Mouse (Mus musculus): ENCODE data around the gene Tmem247. TPM values are rescaled to one million over a fixed set of nuclear protein-coding genes. Genes with fewer than 3 reads are reported as not detected.

Gene Tmem247
- polyA plus RNA-seq, 1 experiment from 2014 or later = not detected

GRCm38 (mm10) chr17:86897486-86898165 lies 19.5 kb upstream of the Tmem247 start:
- 92% methylated on average over 6 of the region's 6 CpGs for WGBS
- ATAC-seq (replicated peaks; ENCODE audit: insufficient number of reproducible peaks, low FRiP score, low TSS enrichment, low read depth) (no peak), DNase-seq (ENCODE audit: low spot score) (no peak)
- Histone ChIP-seq H3K27ac (replicated peaks; ENCODE audit: low read depth, low read length) (no peak overlapping the region), H3K4me2 (ENCODE audit: low read depth, low read length) (no peak overlapping the region), H3K27me3 (ENCODE audit: control insufficient read depth, insufficient read depth, low read length) (no peaks in the 10 kb centered on the region), H3K9me3 (replicated peaks; ENCODE audit: control insufficient read depth, low read length) (no peaks in the 10 kb centered on the region), H3K4me1 (ENCODE audit: control insufficient read depth, insufficient read depth, low read length) (no peaks in the 10 kb centered on the region), H3K36me3 (replicated peaks; ENCODE audit: control insufficient read depth, insufficient read depth, low read depth, low read length) (no peaks in the 10 kb centered on the region), H3K9ac (replicated peaks; ENCODE audit: low read length) (no peak overlapping the region), H3K4me3 (ENCODE audit: low read depth, low read length) (no peak overlapping the region)

- DNase-seq (ENCODE audit: low spot score) = no peak
- Histone ChIP-seq H3K9ac (replicated peaks; ENCODE audit: low read length) (no peak overlapping the region), H3K9me3 (replicated peaks; ENCODE audit: control insufficient read depth, low read length) (no peaks in the 10 kb centered on the region)
Observed at GRCm38 (mm10) chr17:86899821-86900220, 17.3 kb upstream of the Tmem247 start.

GRCm38 (mm10) chr17:86900564-86900963 lies 16.6 kb upstream of the Tmem247 start:
- no peaks in the 10 kb centered on the region for H3K36me3 ChIP-seq (replicated peaks; ENCODE audit: control insufficient read depth, insufficient read depth, low read depth, low read length)
- no peaks in the 10 kb centered on the region for H3K27me3 ChIP-seq (ENCODE audit: control insufficient read depth, insufficient read depth, low read length)
- H3K27ac ChIP-seq (replicated peaks; ENCODE audit: low read depth, low read length) = no peak overlapping the region
- no peak overlapping the region for H3K4me3 ChIP-seq (ENCODE audit: low read depth, low read length)
- no peaks in the 10 kb centered on the region for H3K4me1 ChIP-seq (ENCODE audit: control insufficient read depth, insufficient read depth, low read length)
- DNase-seq (ENCODE audit: low spot score) = no peak
- H3K9me3 ChIP-seq (replicated peaks; ENCODE audit: control insufficient read depth, low read length) = no peaks in the 10 kb centered on the region
- WGBS = 76% methylated on average over 5 of the region's 5 CpGs
- no peak overlapping the region for H3K9ac ChIP-seq (replicated peaks; ENCODE audit: low read length)
- H3K4me2 ChIP-seq (ENCODE audit: low read depth, low read length) = no peak overlapping the region
- no peak for ATAC-seq (replicated peaks; ENCODE audit: insufficient number of reproducible peaks, low FRiP score, low TSS enrichment, low read depth)

More at GRCm38 (mm10) chr17:86899821-86900220, 17.3 kb upstream of the Tmem247 start:
- Histone ChIP-seq H3K4me2 (ENCODE audit: low read depth, low read length) (no peak overlapping the region), H3K4me1 (ENCODE audit: control insufficient read depth, insufficient read depth, low read length) (no peaks in the 10 kb centered on the region), H3K36me3 (replicated peaks; ENCODE audit: control insufficient read depth, insufficient read depth, low read depth, low read length) (no peaks in the 10 kb centered on the region), H3K27me3 (ENCODE audit: control insufficient read depth, insufficient read depth, low read length) (no peaks in the 10 kb centered on the region), H3K4me3 (ENCODE audit: low read depth, low read length) (no peak overlapping the region), H3K27ac (replicated peaks; ENCODE audit: low read depth, low read length) (no peak overlapping the region)
- ATAC-seq (replicated peaks; ENCODE audit: insufficient number of reproducible peaks, low FRiP score, low TSS enrichment, low read depth) = no peak
- 79% methylated on average over 5 of the region's 5 CpGs for WGBS

GRCm38 (mm10) chr17:86902399-86903067 lies 14.6 kb upstream of the Tmem247 start:
- 90% methylated on average over 14 of the region's 14 CpGs for WGBS
- DNase-seq (ENCODE audit: low spot score) = no peak
- H3K9ac ChIP-seq (replicated peaks; ENCODE audit: low read length) = no peak overlapping the region

GRCm38 (mm10) chr17:86903596-86903995 lies 13.6 kb upstream of the Tmem247 start:
- no peaks in the 10 kb centered on the region for H3K36me3 ChIP-seq (replicated peaks; ENCODE audit: control insufficient read depth, insufficient read depth, low read depth, low read length)
- no peaks in the 10 kb centered on the region for H3K9me3 ChIP-seq (replicated peaks; ENCODE audit: control insufficient read depth, low read length)
- H3K27ac ChIP-seq (replicated peaks; ENCODE audit: low read depth, low read length) = no peak overlapping the region
- no peak overlapping the region for H3K4me2 ChIP-seq (ENCODE audit: low read depth, low read length)
- no peak for ATAC-seq (replicated peaks; ENCODE audit: insufficient number of reproducible peaks, low FRiP score, low TSS enrichment, low read depth)
- DNase-seq (ENCODE audit: low spot score) = no peak
- H3K4me3 ChIP-seq (ENCODE audit: low read depth, low read length) = no peak overlapping the region
- H3K4me1 ChIP-seq (ENCODE audit: control insufficient read depth, insufficient read depth, low read length) = no peaks in the 10 kb centered on the region
- WGBS = 44% methylated on average over 7 of the region's 7 CpGs
- H3K27me3 ChIP-seq (ENCODE audit: control insufficient read depth, insufficient read depth, low read length) = no peaks in the 10 kb centered on the region
- no peak overlapping the region for H3K9ac ChIP-seq (replicated peaks; ENCODE audit: low read length)

More at GRCm38 (mm10) chr17:86902399-86903067, 14.6 kb upstream of the Tmem247 start:
- Histone ChIP-seq H3K4me2 (ENCODE audit: low read depth, low read length) (no peak overlapping the region), H3K27ac (replicated peaks; ENCODE audit: low read depth, low read length) (no peak overlapping the region), H3K4me1 (ENCODE audit: control insufficient read depth, insufficient read depth, low read length) (no peaks in the 10 kb centered on the region), H3K4me3 (ENCODE audit: low read depth, low read length) (no peak overlapping the region), H3K27me3 (ENCODE audit: control insufficient read depth, insufficient read depth, low read length) (no peaks in the 10 kb centered on the region), H3K36me3 (replicated peaks; ENCODE audit: control insufficient read depth, insufficient read depth, low read depth, low read length) (no peaks in the 10 kb centered on the region), H3K9me3 (replicated peaks; ENCODE audit: control insufficient read depth, low read length) (no peaks in the 10 kb centered on the region)
- no peak for ATAC-seq (replicated peaks; ENCODE audit: insufficient number of reproducible peaks, low FRiP score, low TSS enrichment, low read depth)

GRCm38 (mm10) chr17:86904206-86904605 lies 12.9 kb upstream of the Tmem247 start:
- Histone ChIP-seq H3K9ac (replicated peaks; ENCODE audit: low read length) (no peak overlapping the region), H3K4me1 (ENCODE audit: control insufficient read depth, insufficient read depth, low read length) (no peaks in the 10 kb centered on the region), H3K36me3 (replicated peaks; ENCODE audit: control insufficient read depth, insufficient read depth, low read depth, low read length) (no peaks in the 10 kb centered on the region), H3K4me2 (ENCODE audit: low read depth, low read length) (no peak overlapping the region), H3K9me3 (replicated peaks; ENCODE audit: control insufficient read depth, low read length) (no peaks in the 10 kb centered on the region), H3K4me3 (ENCODE audit: low read depth, low read length) (no peak overlapping the region), H3K27ac (replicated peaks; ENCODE audit: low read depth, low read length) (no peak overlapping the region), H3K27me3 (ENCODE audit: control insufficient read depth, insufficient read depth, low read length) (no peaks in the 10 kb centered on the region)
- DNase-seq (ENCODE audit: low spot score) (no peak), ATAC-seq (replicated peaks; ENCODE audit: insufficient number of reproducible peaks, low FRiP score, low TSS enrichment, low read depth) (no peak)
- WGBS = 81% methylated on average over 3 of the region's 3 CpGs

GRCm38 (mm10) chr17:86905297-86906135 lies 11.6 kb upstream of the Tmem247 start:
- ATAC-seq (replicated peaks; ENCODE audit: insufficient number of reproducible peaks, low FRiP score, low TSS enrichment, low read depth) = 0 out of 2 replicates have a peak, but pooled peaks have one; percentile 46
- 22% methylated on average over 19 of the region's 19 CpGs for WGBS
- H3K4me3 ChIP-seq (ENCODE audit: low read depth, low read length) = no peak overlapping the region

More at GRCm38 (mm10) chr17:86905297-86906135, 11.6 kb upstream of the Tmem247 start:
- Histone ChIP-seq H3K9me3 (replicated peaks; ENCODE audit: control insufficient read depth, low read length) (no peaks in the 10 kb centered on the region), H3K9ac (replicated peaks; ENCODE audit: low read length) (peak overlapping the region; percentile 22; the same call in 1 of the 2 replicates), H3K27ac (replicated peaks; ENCODE audit: low read depth, low read length) (no peak overlapping the region), H3K27me3 (ENCODE audit: control insufficient read depth, insufficient read depth, low read length) (no peaks in the 10 kb centered on the region), H3K4me2 (ENCODE audit: low read depth, low read length) (no peak overlapping the region), H3K36me3 (replicated peaks; ENCODE audit: control insufficient read depth, insufficient read depth, low read depth, low read length) (no peaks in the 10 kb centered on the region), H3K4me1 (ENCODE audit: control insufficient read depth, insufficient read depth, low read length) (no peaks in the 10 kb centered on the region)
- DNase-seq (ENCODE audit: low spot score) = peak; percentile 72
